Mouse (Mus musculus): ENCODE measurements at regions not wholly inside any gene's neighbourhood (a gene's known extent, or its start where the extent isn't known, plus 50 kb on each side); places are given as distances from the start of the nearest gene placed in this dataset.

DNA sequence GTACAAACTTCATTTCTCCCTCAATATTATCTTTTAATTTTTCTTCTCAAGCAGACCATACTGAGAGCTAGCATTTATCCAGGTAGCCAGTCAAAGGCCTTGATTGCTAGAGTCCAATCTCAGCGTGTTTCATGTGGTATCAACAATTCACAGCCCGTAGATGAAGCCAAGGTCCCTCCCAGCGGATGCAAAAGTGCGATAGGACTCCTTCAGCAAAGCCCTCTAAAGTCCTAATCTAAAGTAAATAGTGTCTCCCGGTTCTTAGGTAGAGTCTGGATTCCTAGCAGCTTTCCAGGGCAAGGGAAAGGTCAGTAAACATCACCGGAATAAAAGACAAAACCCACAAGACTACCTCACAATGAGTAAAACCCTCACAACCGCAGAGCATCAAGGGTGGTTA is 379.5 kb upstream of the Arglu1 start:
- Histone ChIP-seq H3K27me3 (ENCODE audit: control insufficient read depth, insufficient read depth, insufficient read length) (no peaks in the 10 kb centered on the region), H3K4me3 (no peak overlapping the region)
- TF ChIP-seq MYOG (IDR thresholded peaks at IDR 0.05; ENCODE audit: control insufficient read depth in 1 of 3, insufficient read depth in 1 of 3, insufficient read length in 2 of 3, low read depth in 2 of 3) (no peak), POLR2AphosphoS2 (IDR thresholded peaks at IDR 0.05; ENCODE audit: insufficient read length, low read depth) (no peak), E2F4 (IDR thresholded peaks at IDR 0.05; ENCODE audit: insufficient read depth) (no peak), CEBPB (IDR thresholded peaks at IDR 0.05; ENCODE audit: insufficient read depth, poor library complexity, severe bottlenecking) (no peak), POLR2A (IDR thresholded peaks at IDR 0.05; ENCODE audit: insufficient read length, low read depth) (no peak), USF1 (IDR thresholded peaks at IDR 0.05; ENCODE audit: low read depth) (no peak), SRF (IDR thresholded peaks at IDR 0.05; ENCODE audit: control insufficient read depth, insufficient read length, low read depth) (no peak), TCF3 (IDR thresholded peaks at IDR 0.05; ENCODE audit: insufficient read length, low read depth) (no peak), MAX (IDR thresholded peaks at IDR 0.05; ENCODE audit: low read depth) (no peak), TCF12 (IDR thresholded peaks at IDR 0.05; ENCODE audit: insufficient read depth, poor library complexity, severe bottlenecking) (no peak), MYOD1 (IDR thresholded peaks at IDR 0.05; ENCODE audit: control insufficient read depth in 1 of 3, insufficient read length in 2 of 3, low read depth in 2 of 3) (no peak)

DNA sequence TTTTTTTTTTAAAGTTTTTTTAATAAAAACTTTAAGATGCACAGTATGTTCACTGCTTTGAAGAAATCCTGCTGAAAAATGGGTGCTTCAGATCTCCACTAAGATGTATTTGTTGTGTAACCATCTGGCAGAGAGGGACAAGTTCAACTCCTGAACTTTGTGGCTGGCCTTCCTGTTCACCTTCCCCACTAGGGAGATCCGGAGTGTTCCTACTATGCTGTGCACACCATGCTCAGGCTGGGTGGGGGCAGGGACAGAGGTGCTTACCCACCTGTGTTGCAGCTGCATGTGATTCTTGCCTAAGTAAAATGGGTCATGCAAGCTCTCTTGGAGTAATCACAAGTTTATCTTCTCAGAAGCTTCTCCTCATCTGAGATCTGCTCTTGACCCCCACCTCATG is 377.4 kb upstream of the Arglu1 start:
- no peak overlapping the region for H3K4me3 ChIP-seq
- H3K79me2 ChIP-seq (ENCODE audit: control insufficient read depth, insufficient read depth) = no peaks in the 10 kb centered on the region

More for the DNA sequence above, 379.5 kb upstream of the Arglu1 start:
- no peak overlapping the region for H3ac ChIP-seq (ENCODE audit: control insufficient read depth, insufficient read length)
- no peaks in the 10 kb centered on the region for H3K79me2 ChIP-seq (ENCODE audit: control insufficient read depth, insufficient read depth)
- no peak overlapping the region for H3K4me2 ChIP-seq (ENCODE audit: low read depth)
- H3K36me3 ChIP-seq (ENCODE audit: control insufficient read depth, insufficient read depth) = no peaks in the 10 kb centered on the region

DNA sequence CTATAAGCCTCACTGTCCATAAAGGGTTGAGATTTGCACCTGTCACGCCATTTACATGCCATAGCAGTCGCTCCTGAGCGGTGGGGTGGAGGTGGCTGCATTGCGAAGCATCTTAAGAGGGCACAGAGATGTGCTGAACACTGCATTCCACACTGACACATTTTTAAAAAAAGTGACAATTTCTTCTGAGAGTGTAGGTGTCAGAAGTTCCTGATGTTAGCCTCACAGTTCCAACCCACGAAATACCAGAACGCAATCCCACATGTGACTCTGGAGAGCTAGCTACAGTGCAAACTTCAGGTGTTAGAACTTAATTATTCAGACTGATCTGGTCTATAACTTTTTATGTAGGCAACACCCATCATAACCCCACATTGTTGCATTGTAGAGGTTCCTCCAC is 369.8 kb upstream of the Arglu1 start:
- no peak overlapping the region for H3K4me2 ChIP-seq (ENCODE audit: low read depth)

More for the DNA sequence above, 377.4 kb upstream of the Arglu1 start:
- Histone ChIP-seq H3K4me2 (ENCODE audit: low read depth) (no peak overlapping the region), H3K27me3 (ENCODE audit: control insufficient read depth, insufficient read depth, insufficient read length) (no peaks in the 10 kb centered on the region), H3K36me3 (ENCODE audit: control insufficient read depth, insufficient read depth) (no peaks in the 10 kb centered on the region), H3ac (ENCODE audit: control insufficient read depth, insufficient read length) (no peak overlapping the region)
- TF ChIP-seq USF1 (IDR thresholded peaks at IDR 0.05; ENCODE audit: low read depth) (no peak), REST (IDR thresholded peaks at IDR 0.05; ENCODE audit: insufficient read depth, insufficient read length) (no peak), MAX (IDR thresholded peaks at IDR 0.05; ENCODE audit: low read depth) (no peak), POLR2AphosphoS2 (IDR thresholded peaks at IDR 0.05; ENCODE audit: insufficient read length, low read depth) (no peak), TCF3 (IDR thresholded peaks at IDR 0.05; ENCODE audit: insufficient read length, low read depth) (no peak), CEBPB (IDR thresholded peaks at IDR 0.05; ENCODE audit: insufficient read depth, poor library complexity, severe bottlenecking) (no peak), SRF (IDR thresholded peaks at IDR 0.05; ENCODE audit: control insufficient read depth, insufficient read length, low read depth) (no peak), MYOG (IDR thresholded peaks at IDR 0.05; ENCODE audit: control insufficient read depth in 1 of 3, insufficient read depth in 1 of 3, insufficient read length in 2 of 3, low read depth in 2 of 3) (no peak), TCF12 (IDR thresholded peaks at IDR 0.05; ENCODE audit: insufficient read depth, poor library complexity, severe bottlenecking) (no peak), E2F4 (IDR thresholded peaks at IDR 0.05; ENCODE audit: insufficient read depth) (no peak), POLR2A (IDR thresholded peaks at IDR 0.05; ENCODE audit: insufficient read length, low read depth) (no peak), MYOD1 (IDR thresholded peaks at IDR 0.05; ENCODE audit: control insufficient read depth in 1 of 3, insufficient read length in 2 of 3, low read depth in 2 of 3) (no peak)

DNA sequence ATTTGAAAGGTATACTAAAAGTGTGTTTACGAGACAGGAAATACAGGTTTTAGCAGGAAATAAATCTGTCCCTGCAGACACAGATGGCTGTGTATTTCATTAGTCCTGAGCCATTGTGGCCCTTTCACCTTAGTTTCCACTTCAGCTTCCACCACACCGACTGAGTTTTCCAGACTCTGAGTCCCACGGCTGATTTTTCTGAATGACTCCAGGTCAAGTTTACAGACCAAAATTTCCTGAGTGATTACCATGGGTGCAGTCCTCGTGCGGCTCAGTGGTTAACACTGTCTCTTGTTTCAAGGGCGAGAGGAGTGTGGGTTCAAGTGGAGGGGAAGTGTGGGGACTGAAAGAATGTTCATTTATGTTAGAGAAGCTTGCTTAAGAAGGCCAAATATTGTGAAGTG is 365.1 kb upstream of the Arglu1 start:
- no peak overlapping the region for H3ac ChIP-seq (ENCODE audit: control insufficient read depth, insufficient read length)
- no peak overlapping the region for H3K4me2 ChIP-seq (ENCODE audit: low read depth)
- H3K27me3 ChIP-seq (ENCODE audit: control insufficient read depth, insufficient read depth, insufficient read length) = no peaks in the 10 kb centered on the region
- no peak overlapping the region for H3K4me3 ChIP-seq
- no peaks in the 10 kb centered on the region for H3K79me2 ChIP-seq (ENCODE audit: control insufficient read depth, insufficient read depth)
- TF ChIP-seq POLR2AphosphoS2 (IDR thresholded peaks at IDR 0.05; ENCODE audit: insufficient read length, low read depth) (no peak), CEBPB (IDR thresholded peaks at IDR 0.05; ENCODE audit: insufficient read depth, poor library complexity, severe bottlenecking) (no peak), MAX (IDR thresholded peaks at IDR 0.05; ENCODE audit: low read depth) (no peak), POLR2A (IDR thresholded peaks at IDR 0.05; ENCODE audit: insufficient read length, low read depth) (no peak), TCF3 (IDR thresholded peaks at IDR 0.05; ENCODE audit: insufficient read length, low read depth) (no peak), TCF12 (IDR thresholded peaks at IDR 0.05; ENCODE audit: insufficient read depth, poor library complexity, severe bottlenecking) (no peak), USF1 (IDR thresholded peaks at IDR 0.05; ENCODE audit: low read depth) (no peak), MYOD1 (IDR thresholded peaks at IDR 0.05; ENCODE audit: control insufficient read depth in 1 of 3, insufficient read length in 2 of 3, low read depth in 2 of 3) (no peak), SRF (IDR thresholded peaks at IDR 0.05; ENCODE audit: control insufficient read depth, insufficient read length, low read depth) (no peak)
- no peaks in the 10 kb centered on the region for H3K36me3 ChIP-seq (ENCODE audit: control insufficient read depth, insufficient read depth)

More for the DNA sequence above, 369.8 kb upstream of the Arglu1 start:
- Histone ChIP-seq H3K4me3 (no peak overlapping the region), H3K27me3 (ENCODE audit: control insufficient read depth, insufficient read depth, insufficient read length) (no peaks in the 10 kb centered on the region), H3ac (ENCODE audit: control insufficient read depth, insufficient read length) (no peak overlapping the region), H3K79me2 (ENCODE audit: control insufficient read depth, insufficient read depth) (no peaks in the 10 kb centered on the region), H3K36me3 (ENCODE audit: control insufficient read depth, insufficient read depth) (no peaks in the 10 kb centered on the region)
- TF ChIP-seq POLR2A (IDR thresholded peaks at IDR 0.05; ENCODE audit: insufficient read length, low read depth) (no peak), USF1 (IDR thresholded peaks at IDR 0.05; ENCODE audit: low read depth) (no peak)

DNA sequence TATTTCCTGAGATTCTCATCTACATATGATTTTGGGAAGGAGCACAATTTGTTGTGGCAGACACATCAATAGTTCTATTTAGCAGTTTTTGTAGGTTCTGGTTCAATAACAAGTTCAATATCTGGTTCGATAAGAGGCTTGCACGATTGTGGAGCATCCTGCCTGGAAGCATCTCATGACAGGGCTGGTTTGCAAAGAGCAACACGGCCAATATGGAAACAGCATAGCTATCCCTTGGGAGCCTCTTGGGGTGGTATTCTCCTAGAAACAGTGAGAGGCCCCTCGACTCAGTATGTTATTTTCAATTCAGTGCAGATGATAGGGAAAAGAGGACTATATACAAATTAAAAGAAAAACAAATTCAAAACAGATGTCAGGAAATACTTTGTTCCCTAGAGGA is 364.5 kb upstream of the Arglu1 start:
- Histone ChIP-seq H3K4me3 (no peak overlapping the region), H3K36me3 (ENCODE audit: control insufficient read depth, insufficient read depth) (no peaks in the 10 kb centered on the region), H3K79me2 (ENCODE audit: control insufficient read depth, insufficient read depth) (no peaks in the 10 kb centered on the region), H3ac (ENCODE audit: control insufficient read depth, insufficient read length) (no peak overlapping the region), H3K4me2 (ENCODE audit: low read depth) (no peak overlapping the region), H3K27me3 (ENCODE audit: control insufficient read depth, insufficient read depth, insufficient read length) (no peaks in the 10 kb centered on the region)
- TF ChIP-seq MYOG (IDR thresholded peaks at IDR 0.05; ENCODE audit: control insufficient read depth in 1 of 3, insufficient read depth in 1 of 3, insufficient read length in 2 of 3, low read depth in 2 of 3) = no peak
- no peak for TF ChIP-seq MYOD1 (IDR thresholded peaks at IDR 0.05; ENCODE audit: control insufficient read depth in 1 of 3, insufficient read length in 2 of 3, low read depth in 2 of 3)
- no peak for TF ChIP-seq POLR2AphosphoS2 (IDR thresholded peaks at IDR 0.05; ENCODE audit: insufficient read length, low read depth)
- no peak for TF ChIP-seq TCF12 (IDR thresholded peaks at IDR 0.05; ENCODE audit: insufficient read depth, poor library complexity, severe bottlenecking)
- no peak for TF ChIP-seq TCF3 (IDR thresholded peaks at IDR 0.05; ENCODE audit: insufficient read length, low read depth)
- TF ChIP-seq E2F4 (IDR thresholded peaks at IDR 0.05; ENCODE audit: insufficient read depth) = no peak
- no peak for TF ChIP-seq REST (IDR thresholded peaks at IDR 0.05; ENCODE audit: insufficient read depth, insufficient read length)
- no peak for TF ChIP-seq CEBPB (IDR thresholded peaks at IDR 0.05; ENCODE audit: insufficient read depth, poor library complexity, severe bottlenecking)
- no peak for TF ChIP-seq POLR2A (IDR thresholded peaks at IDR 0.05; ENCODE audit: insufficient read length, low read depth)
- TF ChIP-seq SRF (IDR thresholded peaks at IDR 0.05; ENCODE audit: control insufficient read depth, insufficient read length, low read depth) = no peak
- no peak for TF ChIP-seq MAX (IDR thresholded peaks at IDR 0.05; ENCODE audit: low read depth)
- TF ChIP-seq USF1 (IDR thresholded peaks at IDR 0.05; ENCODE audit: low read depth) = no peak
